Mouse (Mus musculus) small intestine, adult 2 months (tissue): Measurements from ENCODE around the gene Doc2b.

ENCODE experiments used
- CTCF ChIP-seq: fragments of 200-500 bp; IDR thresholded peaks from 2 replicates; pipeline ENCODE4 v1.5.1; 2012; ENCODE audit warnings: low read depth, mild to moderate bottlenecking, control low read depth, inconsistent platforms, low read length, moderate library complexity, mixed read lengths; ENCODE audit not compliant: insufficient replicate concordance, insufficient read length; ENCODE audit errors: extremely low read depth
- POLR2A ChIP-seq: fragments of 200-500 bp; IDR thresholded peaks from 2 replicates; pipeline ENCODE4 v1.6.1; 2012; ENCODE audit warnings: low read depth, mild to moderate bottlenecking, control low read depth, inconsistent platforms, low read length, moderate library complexity

- no peak for TF ChIP-seq CTCF
- TF ChIP-seq POLR2A: no peak
These were observed 37.3 kb downstream of the Doc2b start for GRCm38 (mm10) chr11:75758553-75758952.
